Mouse (Mus musculus): Measurements from ENCODE around the gene Gm14418. TPM values are rescaled to one million over a fixed set of nuclear protein-coding genes. Genes with fewer than 3 reads are reported as not detected.

Gene Gm14418
- polyA plus RNA-seq (2012; rRNA removed), result 0.22 TPM in 1 of 2 replicates, not detected in the other

DNA sequence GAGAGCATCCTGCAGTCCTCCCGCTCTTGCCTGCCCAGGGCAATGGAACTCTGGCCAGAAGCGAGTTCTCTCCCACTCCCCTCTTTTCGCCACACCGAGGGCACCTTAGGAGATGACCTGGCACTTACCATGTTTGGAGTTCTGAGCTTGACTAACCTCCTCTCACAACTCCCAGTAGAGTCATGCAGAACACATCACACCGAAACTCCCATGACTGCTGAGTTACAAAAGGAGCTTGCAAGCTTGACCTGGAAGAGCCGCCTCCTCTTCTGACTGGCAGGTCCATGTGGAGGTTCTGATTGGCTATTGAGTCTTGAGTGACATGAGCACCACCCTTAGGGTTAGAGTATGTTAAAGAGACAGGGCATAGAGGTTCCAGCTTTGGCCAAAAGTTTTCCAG is at the start of gene Gm14418:
Gene Gm14418, minus strand, starts transcription at position 225 of the 400 bp plus-strand sequence.

Other genes starting within 250 kb of the Gm14418 start
- not detected in 2 replicates for gene Gm14410, start 191.9 kb downstream of the Gm14418 start, polyA plus RNA-seq (2012; rRNA removed)
- gene Gm14409, start 131.3 kb downstream of the Gm14418 start, polyA plus RNA-seq (2012; rRNA removed), result not detected in 2 replicates
- not detected in 2 replicates for gene Gm14412, start 74.0 kb downstream of the Gm14418 start, polyA plus RNA-seq (2012; rRNA removed)
- gene Zfp970, start 66.4 kb upstream of the Gm14418 start, polyA plus RNA-seq (2012; rRNA removed), result 0.12 TPM in 1 of 2 replicates, not detected in the other
- gene Gm14403, start 99.9 kb upstream of the Gm14418 start, polyA plus RNA-seq (2012; rRNA removed), result 0.12 TPM in 1 of 2 replicates, not detected in the other
- not detected in 2 replicates for gene Gm14406, start 179.9 kb upstream of the Gm14418 start, polyA plus RNA-seq (2012; rRNA removed)